Mouse (Mus musculus) liver, adult 2 months (tissue): ENCODE results near the gene Serpina3f.

Experiments used
- CTCF ChIP-seq: fragments of 200-500 bp; IDR thresholded peaks from 2 replicates; pipeline ENCODE4 v1.5.1; 2011; ENCODE audit warnings: low read depth, low read length, control low read depth
- POLR2A ChIP-seq: fragments of 200-500 bp; IDR thresholded peaks from 2 replicates; pipeline ENCODE4 v1.6.1; 2011; ENCODE audit warnings: low read length, control low read depth; ENCODE audit not compliant: insufficient read depth; ENCODE audit errors: extremely low read depth

GRCm38 (mm10) chr12:104230762-104231161 is 16.4 kb downstream of the Serpina3f start:
- no peak for TF ChIP-seq CTCF
- TF ChIP-seq POLR2A, result no peak
